Mouse (Mus musculus) olfactory bulb, adult 2 months (tissue): ENCODE measurements around the gene Tcl1b4. TPM values are rescaled to one million over a fixed set of nuclear protein-coding genes. Genes with fewer than 3 reads are reported as not detected.
"Not testable (repeated sequence)": the region's sequence is repeated elsewhere in the genome, so short reads cannot be mapped to it uniquely, and the experiment has no call there.

ENCODE experiments used
- H3K27ac ChIP-seq: fragments of 200-500 bp; 2 replicates; pipeline ENCODE4 v1.5.1; 2012; ENCODE audit warnings: low read depth, low read length; ENCODE audit not compliant: insufficient read depth
- H3K4me1 ChIP-seq: fragments of 200-500 bp; 2 replicates; pipeline ENCODE4 v1.6.1; 2012; ENCODE audit warnings: low read length; ENCODE audit not compliant: control insufficient read depth, insufficient read depth
- H3K4me3 ChIP-seq: fragments of 200-500 bp; 2 replicates; pipeline ENCODE4 v1.5.1; 2012; ENCODE audit warnings: mild to moderate bottlenecking, low read depth, low read length, moderate library complexity; ENCODE audit not compliant: insufficient read depth
- CTCF ChIP-seq: fragments of 200-500 bp; IDR thresholded peaks from 2 replicates; pipeline ENCODE4 v1.5.1; 2012; ENCODE audit warnings: low read depth, mild to moderate bottlenecking, low read length, moderate library complexity; ENCODE audit not compliant: insufficient read depth
- POLR2A ChIP-seq: fragments of 200-500 bp; IDR thresholded peaks from 2 replicates; pipeline ENCODE4 v1.6.1; 2012; ENCODE audit warnings: mild to moderate bottlenecking, low read depth, low read length, moderate library complexity; ENCODE audit not compliant: insufficient read depth
- WGBS: fragments of 180-500 bp; shearing (Covaris S2); methylation state at CpG from one replicate; pipeline ENCODE4 v1.1.7; 2018; 5-methylcytosine and 5-hydroxymethylcytosine counted together
- polyA plus RNA-seq: library from polyadenylated mRNA; stranded (reverse); fragments of >200 nt; gene quantifications from 2 replicates; pipeline ENCODE4 v1.2.4, GENCODE M21; 2012; ENCODE audit warnings: low replicate concordance; ENCODE audit not compliant: missing spikeins, insufficient read depth, insufficient read length

Gene Tcl1b4
- polyA plus RNA-seq, result not detected in 2 replicates

- WGBS, result 83% methylated on average over 1 of the region's 1 CpGs
- not testable (repeated sequence) for H3K4me3 ChIP-seq, H3K27ac ChIP-seq, H3K4me1 ChIP-seq
These were observed at the start of gene Tcl1b4 for GRCm38 (mm10) chr12:105201657-105202056. Tcl1b4 (plus strand) TSS chr12:105201957.

GRCm38 (mm10) chr12:105155286-105155685, 46.5 kb upstream of the Tcl1b4 start:
- not testable (repeated sequence) for H3K27ac ChIP-seq, H3K4me1 ChIP-seq, H3K4me3 ChIP-seq
- 39% methylated on average over 4 of the region's 4 CpGs for WGBS

DNA sequence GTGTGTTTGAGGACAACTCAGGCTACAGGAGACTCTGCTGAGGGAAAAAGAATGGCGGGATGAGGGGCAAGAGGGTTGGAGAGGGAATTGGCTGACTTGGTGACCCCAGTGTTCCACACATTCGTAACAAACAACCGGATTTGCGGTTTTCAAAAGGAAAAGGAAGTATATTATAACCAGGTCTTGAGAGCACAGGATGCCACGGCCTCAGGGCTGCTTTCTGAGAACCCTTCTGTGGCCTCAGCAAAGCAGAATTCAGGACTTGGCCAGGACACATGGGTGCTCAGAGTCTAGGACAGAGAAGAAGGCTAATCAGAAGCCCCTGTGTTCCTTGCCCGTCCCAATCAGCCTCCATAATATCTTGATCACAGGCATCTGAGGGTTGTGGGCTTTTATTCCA, 42.9 kb upstream of the Tcl1b4 start:
- no peak overlapping the region for H3K4me3 ChIP-seq
- TF ChIP-seq CTCF (no peak), POLR2A (no peak)
- no peak overlapping the region for H3K27ac ChIP-seq
- no peaks in the 10 kb centered on the region for H3K4me1 ChIP-seq
- WGBS, result 84% methylated on average over 6 of the region's 6 CpGs

DNA sequence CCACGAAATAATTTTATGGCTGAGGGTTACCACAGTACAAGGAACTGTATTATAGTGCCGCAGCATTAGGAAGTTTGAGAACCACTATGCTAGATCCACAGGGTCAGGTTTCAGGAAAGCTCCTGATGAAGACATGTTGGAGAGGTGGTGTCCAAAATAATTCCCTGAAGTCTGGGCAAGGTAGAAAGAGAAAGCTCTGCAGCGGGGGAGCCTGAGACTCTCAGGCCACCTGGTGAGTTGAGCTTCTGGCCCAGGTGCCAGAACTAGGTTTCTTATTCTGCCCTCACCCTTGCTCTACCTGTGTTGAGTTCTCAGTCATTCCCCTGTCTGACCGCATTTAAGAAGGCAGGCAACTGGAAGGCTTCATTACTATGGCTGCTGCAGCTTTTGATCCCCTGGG, 42.4 kb upstream of the Tcl1b4 start, which contains the start of gene Tcl1b1:
Tcl1b1 (plus strand) TSS at position 301 of the 400 bp plus-strand sequence.
- no peak within 1 kb of the TSS for H3K4me3 ChIP-seq
- TF ChIP-seq CTCF, result no peak
- TF ChIP-seq POLR2A, result no peak
- H3K27ac ChIP-seq, result no peak within 1 kb of the TSS
- H3K4me1 ChIP-seq, result no peaks in the 10 kb centered on the region
- WGBS, result 87% methylated on average over 4 of the region's 4 CpGs

GRCm38 (mm10) chr12:105166734-105167133, 35.0 kb upstream of the Tcl1b4 start:
- TF ChIP-seq CTCF (no peak), POLR2A (no peak)
- WGBS, result 83% methylated on average over 3 of the region's 3 CpGs
- H3K4me1 ChIP-seq, result no peaks in the 10 kb centered on the region

GRCm38 (mm10) chr12:105173366-105173765, 28.4 kb upstream of the Tcl1b4 start:
- WGBS, result 92% methylated on average over 2 of the region's 2 CpGs
- no peak overlapping the region for H3K4me3 ChIP-seq
- no peak overlapping the region for H3K27ac ChIP-seq
- H3K4me1 ChIP-seq, result no peaks in the 10 kb centered on the region
- TF ChIP-seq POLR2A, result no peak
- no peak for TF ChIP-seq CTCF

More at GRCm38 (mm10) chr12:105166734-105167133, 35.0 kb upstream of the Tcl1b4 start:
- Histone ChIP-seq H3K27ac (no peak overlapping the region), H3K4me3 (no peak overlapping the region)

- 32% methylated on average over 2 of the region's 2 CpGs for WGBS
- not testable (repeated sequence) for H3K27ac ChIP-seq, H3K4me1 ChIP-seq, H3K4me3 ChIP-seq
These were observed 27.4 kb upstream of the Tcl1b4 start for GRCm38 (mm10) chr12:105174318-105174717.

DNA sequence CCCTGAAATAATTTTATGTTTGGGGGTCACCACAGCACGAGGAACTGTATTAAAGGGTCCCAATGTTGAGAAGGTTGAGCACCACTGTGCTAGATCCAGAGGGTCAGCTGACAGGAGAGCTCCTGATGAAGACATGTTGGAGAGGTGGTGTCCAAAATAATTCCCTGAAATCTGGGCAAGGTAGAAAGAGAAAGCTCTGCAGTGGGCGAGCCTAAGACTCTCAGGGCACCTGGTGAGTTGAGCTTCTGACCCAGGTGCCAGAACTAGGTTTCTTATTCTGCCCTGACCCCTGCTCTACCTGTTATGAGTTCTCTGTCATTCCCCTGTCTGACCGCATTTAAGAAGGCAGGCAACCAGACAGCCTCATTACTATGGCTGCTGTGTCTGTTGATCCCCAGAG, 25.7 kb upstream of the Tcl1b4 start, which contains the start of gene Tcl1b5:
Tcl1b5 (plus strand) TSS at position 301 of the 400 bp plus-strand sequence.
- H3K27ac ChIP-seq, H3K4me1 ChIP-seq, H3K4me3 ChIP-seq: not testable (repeated sequence)
- 79% methylated on average over 3 of the region's 3 CpGs for WGBS

GRCm38 (mm10) chr12:105181040-105181644, 20.6 kb upstream of the Tcl1b4 start:
- not testable (repeated sequence) for H3K4me3 ChIP-seq, H3K4me1 ChIP-seq, H3K27ac ChIP-seq
- 76% methylated on average over 4 of the region's 4 CpGs for WGBS

GRCm38 (mm10) chr12:105188980-105189379, 12.8 kb upstream of the Tcl1b4 start:
- H3K27ac ChIP-seq, H3K4me1 ChIP-seq, H3K4me3 ChIP-seq: not testable (repeated sequence)
- WGBS, result 43% methylated on average over 2 of the region's 2 CpGs

DNA sequence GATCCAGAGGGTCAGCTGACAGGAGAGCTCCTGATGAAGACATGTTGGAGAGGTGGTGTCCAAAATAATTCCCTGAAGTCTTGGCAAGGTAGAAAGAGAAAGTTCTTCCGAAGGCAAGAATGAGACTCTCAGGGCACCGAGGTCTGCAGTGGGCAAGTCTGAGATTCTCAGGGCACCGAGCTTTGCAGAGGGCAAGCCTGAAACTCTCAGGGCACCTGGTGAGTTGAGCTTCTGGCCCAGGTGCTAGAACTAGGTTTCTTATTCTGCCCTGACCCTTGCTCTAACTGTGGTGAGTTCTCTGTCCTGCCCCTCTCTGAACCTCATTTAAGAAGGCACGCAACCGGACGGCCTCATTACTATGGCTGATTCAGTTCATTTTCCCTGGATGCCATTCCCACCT, 11.0 kb upstream of the Tcl1b4 start, which contains the start of gene Tcl1b3:
Tcl1b3 (plus strand) TSS at position 301 of the 400 bp plus-strand sequence.
- H3K4me1 ChIP-seq, H3K27ac ChIP-seq, H3K4me3 ChIP-seq: not testable (repeated sequence)
- WGBS, result 96% methylated on average over 6 of the region's 6 CpGs

- WGBS, result 49% methylated on average over 7 of the region's 7 CpGs
- H3K27ac ChIP-seq, H3K4me1 ChIP-seq, H3K4me3 ChIP-seq: not testable (repeated sequence)
These were observed 1.9 kb upstream of the Tcl1b4 start for GRCm38 (mm10) chr12:105199684-105200497.
